Mouse (Mus musculus) heart, postnatal 25 days (tissue): ENCODE results near the gene Scnn1a. TPM values are rescaled to one million over a fixed set of nuclear protein-coding genes. Genes with fewer than 3 reads are reported as not detected.

ENCODE experiments used
- DNase-seq: peaks from one replicate; pipeline ENCODE4 v3.0.0; 2022; ENCODE audit warnings: low spot score
- intact Hi-C: fragments of 180-260 bp; cut with DNase I; formaldehyde crosslinking; loops from one replicate; pipeline ENCODE4 v1.15.1; 2025
- total RNA-seq, 2 experiments: library from RNA; stranded (reverse); gene quantifications; 2 replicates each; pipeline ENCODE4 v1.2.3; 2021

Scnn1a gene
- total RNA-seq, 2 experiments from 2014 or later: 0.70 TPM

- no peak for DNase-seq
- intact Hi-C loops: no loop called here
These were observed 15.0 kb upstream of the Scnn1a start for GRCm38 (mm10) chr6:125305465-125305864.

GRCm38 (mm10) chr6:125307091-125307490 is 13.4 kb upstream of the Scnn1a start:
- no peak for DNase-seq
- intact Hi-C loops: no loop called here

GRCm38 (mm10) chr6:125308921-125309320 is 11.5 kb upstream of the Scnn1a start:
- no peak for DNase-seq
- intact Hi-C loops: no loop called here

DNA sequence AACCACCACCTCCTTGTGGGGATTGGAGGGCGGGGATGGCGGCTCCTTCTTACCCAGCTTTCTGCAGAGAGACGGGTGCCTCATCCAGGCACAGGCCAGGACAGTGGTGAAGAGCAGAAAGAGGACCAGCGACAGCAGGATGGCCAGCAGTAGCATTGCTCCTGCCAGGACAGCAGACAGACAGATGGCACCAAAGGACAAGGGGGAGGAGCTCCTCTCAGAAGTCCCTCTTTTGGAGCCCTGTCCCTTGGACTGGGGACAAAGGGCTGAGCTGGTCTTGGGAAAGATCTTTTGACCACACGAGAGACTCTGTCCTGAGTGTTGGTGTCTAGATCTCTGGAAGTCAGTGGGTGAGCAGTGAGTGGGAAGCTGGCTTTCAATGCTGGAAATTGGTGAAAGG is 11.1 kb upstream of the Scnn1a start:
- DNase-seq: no peak
- intact Hi-C loops: no loop called here

- intact Hi-C loops: loop anchor here (5.0 kb wide), 1 partner anchor 40 kb away; no protein-coding TSS in a partner anchor
- no peak for DNase-seq
These were observed 8.3 kb upstream of the Scnn1a start for GRCm38 (mm10) chr6:125312171-125312570.

- intact Hi-C loops: loop anchor here (5.0 kb wide), 1 partner anchor 40 kb away; no protein-coding TSS in a partner anchor
- DNase-seq: no peak
These were observed 7.7 kb upstream of the Scnn1a start for GRCm38 (mm10) chr6:125312581-125313355.

- intact Hi-C loops: loop anchor here (5.0 kb wide), 1 partner anchor 39 kb away; no protein-coding TSS in a partner anchor
- DNase-seq: peak; percentile 90
These were observed 6.8 kb upstream of the Scnn1a start, which contains the start of gene Ltbr for GRCm38 (mm10) chr6:125313546-125314230. Ltbr (minus strand) TSS chr6:125313885.

DNA sequence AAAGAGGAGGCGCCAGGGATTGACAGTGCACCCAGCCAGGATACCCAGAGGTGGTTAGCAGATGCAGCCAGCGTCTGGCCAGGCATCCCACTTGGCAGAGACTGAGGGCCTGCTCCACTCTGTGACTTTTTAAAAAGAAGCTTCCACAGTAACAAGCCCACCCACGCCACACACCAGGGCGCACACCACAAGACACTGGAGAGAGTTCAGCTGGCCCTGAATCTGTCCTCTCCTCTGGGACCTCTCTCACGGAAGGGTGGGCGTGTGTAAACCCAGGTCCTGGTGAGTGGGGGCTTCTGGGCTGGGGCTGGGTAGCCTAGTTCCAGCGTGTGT is 6.3 kb upstream of the Scnn1a start:
- intact Hi-C loops: loop anchor here (5.0 kb wide), 1 partner anchor 38 kb away; no protein-coding TSS in a partner anchor
- no peak for DNase-seq

GRCm38 (mm10) chr6:125314746-125315145 is 5.7 kb upstream of the Scnn1a start:
- intact Hi-C loops: loop anchor here (5.0 kb wide), 1 partner anchor 38 kb away; no protein-coding TSS in a partner anchor
- no peak for DNase-seq

DNA sequence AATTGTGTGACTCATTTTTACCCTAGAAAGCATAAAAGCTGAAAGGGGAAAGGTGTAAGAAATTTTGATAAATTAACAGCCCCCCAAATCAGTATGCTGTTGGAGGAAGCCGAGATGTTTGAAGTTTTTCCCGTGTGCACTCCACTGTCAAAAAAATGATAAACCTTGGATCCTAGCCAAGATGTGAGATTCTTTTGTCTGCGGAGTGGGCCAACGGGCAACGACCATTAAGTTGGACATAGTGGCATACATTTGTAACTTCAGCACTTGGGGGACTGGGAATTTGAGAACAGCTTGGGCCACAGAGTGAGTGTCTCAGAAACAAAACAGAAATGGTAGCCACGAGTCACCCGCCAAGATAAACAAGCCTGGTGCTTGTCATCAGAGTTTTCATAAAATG is 3.4 kb upstream of the Scnn1a start:
- intact Hi-C loops: no loop called here
- no peak for DNase-seq

- no peak for DNase-seq
- intact Hi-C loops: no loop called here
These were observed 1.2 kb upstream of the Scnn1a start for GRCm38 (mm10) chr6:125318981-125319918.

- no peak for DNase-seq
- intact Hi-C loops: no loop called here
These were observed 551 bp upstream of the Scnn1a start for GRCm38 (mm10) chr6:125319919-125320296.

GRCm38 (mm10) chr6:125321114-125321855 is 826 bp downstream of the Scnn1a start:
- DNase-seq: no peak
- intact Hi-C loops: no loop called here

- intact Hi-C loops: no loop called here
- DNase-seq: no peak
These were observed 2.3 kb downstream of the Scnn1a start for GRCm38 (mm10) chr6:125322794-125323193.

DNA sequence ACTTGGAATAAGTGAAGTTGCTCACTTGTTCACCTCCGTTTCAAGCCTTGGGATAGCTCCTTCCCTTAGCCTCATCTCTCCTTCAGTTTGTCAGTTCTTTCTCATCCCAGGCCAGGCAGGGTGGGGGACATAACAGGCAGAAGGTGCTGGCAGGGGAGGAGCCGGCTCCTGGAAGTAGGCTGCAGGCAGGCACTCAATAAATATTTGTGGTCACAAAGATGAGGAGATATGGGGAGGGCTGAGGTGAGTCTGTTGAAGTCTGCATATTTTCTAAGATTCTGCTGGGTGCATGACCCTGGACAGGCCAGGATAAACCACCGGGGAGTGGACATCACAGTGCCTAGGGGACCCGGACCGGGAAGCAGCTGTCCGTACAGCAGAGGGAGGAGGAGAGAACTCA is 3.1 kb downstream of the Scnn1a start:
- no peak for DNase-seq
- intact Hi-C loops: no loop called here

DNA sequence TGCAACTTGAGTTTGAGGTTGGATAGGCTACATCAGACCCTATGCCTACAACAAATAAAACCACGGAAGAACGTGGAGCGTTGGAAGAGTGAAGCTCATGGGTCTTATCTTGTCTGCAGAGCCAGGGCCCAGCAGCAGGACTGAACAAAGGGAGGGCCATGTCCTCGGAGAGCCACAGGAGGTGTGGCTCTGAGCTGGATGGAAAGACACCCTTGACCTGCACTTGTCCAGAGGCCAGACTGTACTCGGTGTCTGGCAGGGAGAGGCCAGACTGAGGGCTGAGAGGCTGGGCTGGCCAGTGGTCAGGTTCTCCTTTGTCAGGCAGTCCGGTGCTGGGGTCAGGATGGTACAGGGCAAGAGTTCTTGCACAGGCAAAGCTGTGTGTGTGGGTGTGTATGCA is 4.9 kb downstream of the Scnn1a start:
- DNase-seq: no peak
- intact Hi-C loops: loop anchor here (5.0 kb wide), 1 partner anchor 48 kb away; no protein-coding TSS in a partner anchor

DNA sequence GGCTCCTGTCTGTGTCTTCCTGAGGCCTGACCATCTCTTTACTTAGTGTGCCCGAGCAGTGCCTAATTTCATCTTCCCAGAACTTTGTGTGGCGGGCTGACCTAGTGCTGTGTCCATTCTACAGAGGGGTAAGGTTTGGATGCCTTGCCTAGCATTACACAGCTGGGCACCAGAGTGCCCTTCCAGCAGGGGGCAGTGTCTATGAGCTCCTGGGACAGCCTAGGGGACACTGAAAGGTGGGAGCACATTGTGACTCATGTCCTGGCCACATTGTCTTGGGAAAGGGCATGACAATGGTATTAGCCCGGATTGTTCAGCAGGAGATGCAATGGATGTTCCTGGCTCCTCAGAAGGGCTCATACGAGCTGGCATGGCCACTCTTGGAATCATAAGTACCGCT is 7.8 kb downstream of the Scnn1a start:
- intact Hi-C loops: loop anchor here (1.0 to 5.0 kb wide), 2 partner anchors 36 to 51 kb away; no protein-coding TSS in a partner anchor

DNA sequence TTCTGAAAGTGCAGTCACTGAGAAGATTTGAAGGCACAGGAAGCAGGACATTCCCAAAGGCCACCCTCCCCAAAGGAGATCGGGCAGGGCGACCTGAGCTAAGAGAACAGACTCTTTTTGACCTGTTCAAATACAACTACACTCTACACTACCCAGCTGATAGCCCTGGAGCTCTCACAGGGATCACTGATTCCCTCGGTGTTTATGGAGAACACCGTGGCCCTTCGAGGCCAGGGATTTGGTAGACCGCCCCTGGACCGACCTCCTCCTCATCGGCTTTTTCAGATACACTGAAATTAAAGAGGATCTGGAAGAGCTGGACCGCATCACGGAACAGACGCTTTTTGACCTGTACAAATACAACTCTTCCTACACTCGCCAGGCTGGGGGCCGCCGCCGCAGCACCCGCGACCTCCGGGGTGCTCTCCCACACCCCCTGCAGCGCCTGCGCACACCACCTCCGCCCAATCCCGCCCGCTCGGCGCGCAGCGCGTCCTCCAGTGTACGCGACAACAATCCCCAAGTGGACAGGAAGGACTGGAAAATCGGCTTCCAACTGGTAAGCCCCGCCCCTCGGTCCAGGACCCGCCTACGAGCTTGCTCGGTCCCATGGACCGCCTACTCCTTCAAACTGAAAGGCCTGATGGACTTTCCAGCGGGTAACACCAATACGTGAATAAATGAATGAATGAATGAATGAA is 10.3 kb downstream of the Scnn1a start:
- intact Hi-C loops: loop anchor here (2.0 kb wide), 1 partner anchor 18 kb away; the partner anchor contains the start of gene Tnfrsf1a
- DNase-seq: peak; percentile 90

More for the DNA sequence above, 7.8 kb downstream of the Scnn1a start:
- no peak for DNase-seq
